Mouse (Mus musculus) liver, embryonic 11.5 days (tissue): ENCODE measurements around the gene Shtn1. TPM values are rescaled to one million over a fixed set of nuclear protein-coding genes. Genes with fewer than 3 reads are reported as not detected.

ENCODE experiments used
- ATAC-seq: fragments of 200-750 bp; cut with Nextera tagmentation; replicated peaks from 2 replicates; pipeline ENCODE4 v1.8.0; 2017; ENCODE audit warnings: moderate number of reproducible peaks, mild to moderate bottlenecking, moderate TSS enrichment, moderate library complexity; ENCODE audit not compliant: low FRiP score
- DNase-seq: peaks from one replicate; pipeline ENCODE4 v3.0.0-alpha.2; 2017; ENCODE audit warnings: low spot score
- H3K27ac ChIP-seq: fragments of 300-500 bp; sonication (generic); 2 replicates; pipeline ENCODE4 v1.5.1; 2014; ENCODE audit warnings: mild to moderate bottlenecking, low read depth, low read length, control low read depth
- H3K27me3 ChIP-seq: fragments of 300-500 bp; sonication (generic); replicated peaks from 2 replicates; pipeline ENCODE4 v1.6.1; 2014; ENCODE audit warnings: low read length, mixed read lengths; ENCODE audit not compliant: control insufficient read depth, insufficient read depth
- H3K36me3 ChIP-seq: fragments of 300-500 bp; sonication (generic); 2 replicates; pipeline ENCODE4 v1.6.1; 2014; ENCODE audit warnings: mild to moderate bottlenecking, low read length, moderate library complexity, mixed read lengths; ENCODE audit not compliant: control insufficient read depth, insufficient read depth
- H3K4me1 ChIP-seq: fragments of 300-500 bp; sonication (generic); replicated peaks from 2 replicates; pipeline ENCODE4 v1.6.1; 2014; ENCODE audit warnings: low read length, mixed read lengths; ENCODE audit not compliant: control insufficient read depth, insufficient read depth
- H3K4me2 ChIP-seq: fragments of 300-500 bp; sonication (generic); 2 replicates; pipeline ENCODE4 v1.6.1; 2014; ENCODE audit warnings: mild to moderate bottlenecking, control low read depth, moderate library complexity
- H3K4me3 ChIP-seq: fragments of 300-500 bp; sonication (generic); 2 replicates; pipeline ENCODE4 v1.5.1; 2014; ENCODE audit warnings: low read depth, low read length, control low read depth
- H3K9ac ChIP-seq: fragments of 300-500 bp; sonication (generic); 2 replicates; pipeline ENCODE4 v1.6.1; 2014; ENCODE audit warnings: low read depth, low read length, control low read depth
- H3K9me3 ChIP-seq: fragments of 300-500 bp; sonication (generic); 2 replicates; pipeline ENCODE4 v1.6.1; 2016; ENCODE audit warnings: low read length, inconsistent platforms, mixed read lengths; ENCODE audit not compliant: control insufficient read depth
- WGBS: fragments of 180-500 bp; shearing (Covaris S2); extraction: QIAGEN DNeasy Blood & Tissue Kit; methylation state at CpG from one replicate; pipeline ENCODE4 v1.1.7; 2014; 5-methylcytosine and 5-hydroxymethylcytosine counted together
- polyA plus RNA-seq: library from polyadenylated mRNA; unstranded; fragments of >200 nt; fragmentation: Nextera tagmentation; extraction: Ambion mirVana; gene quantifications from 2 replicates; pipeline ENCODE4 v1.2.1, GENCODE M21; 2014

The Shtn1 gene
- polyA plus RNA-seq, 1 experiment from 2014 or later, result 1.0 TPM

DNA sequence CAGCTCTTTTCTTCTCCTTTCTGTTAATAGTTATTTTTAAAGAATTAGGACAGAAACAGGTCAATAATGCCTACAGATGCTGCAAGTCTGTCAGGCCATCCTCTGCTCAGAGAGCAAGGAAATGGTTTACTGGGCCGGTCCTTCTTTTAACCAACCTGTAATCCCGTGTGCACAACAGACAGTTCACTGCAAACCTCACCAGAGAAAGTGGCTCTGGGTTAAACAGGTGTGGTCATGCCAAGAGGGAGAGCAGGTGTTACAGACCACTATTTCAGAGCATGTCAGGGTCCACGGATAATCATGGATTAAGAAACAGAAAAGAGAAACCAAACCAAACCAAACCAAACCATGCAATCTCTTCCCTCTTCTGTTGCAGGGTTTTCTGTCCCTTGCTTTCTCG lies 17.8 kb downstream of the Shtn1 start:
- Histone ChIP-seq H3K4me3 (no peak overlapping the region), H3K36me3 (no peaks in the 10 kb centered on the region), H3K4me1 (no peaks in the 10 kb centered on the region), H3K4me2 (no peak overlapping the region), H3K9me3 (no peaks in the 10 kb centered on the region), H3K9ac (no peak overlapping the region), H3K27ac (no peak overlapping the region), H3K27me3 (no peaks in the 10 kb centered on the region)
- WGBS, result 80% methylated on average over 4 of the region's 4 CpGs
- ATAC-seq (no peak), DNase-seq (no peak)

DNA sequence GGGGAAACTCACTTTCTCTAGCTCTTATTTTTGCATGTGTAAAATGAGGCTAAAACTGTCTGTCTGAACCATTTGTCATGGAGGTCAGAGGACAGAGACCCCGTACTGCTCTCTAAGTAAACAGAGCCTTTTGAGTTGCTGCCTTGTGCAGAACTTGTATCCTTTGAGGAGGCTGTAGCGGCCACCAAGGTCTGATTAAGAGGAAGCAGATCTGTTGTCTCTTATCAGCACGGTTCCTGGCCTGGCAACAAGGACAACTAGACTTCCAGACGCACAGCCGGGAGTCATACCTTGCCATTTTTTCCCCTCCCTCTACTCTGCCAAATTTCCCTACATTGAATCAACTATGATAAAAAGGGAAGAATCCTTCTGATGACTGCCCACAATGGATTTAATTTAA lies 18.5 kb downstream of the Shtn1 start:
- Histone ChIP-seq H3K4me1 (no peaks in the 10 kb centered on the region), H3K4me2 (no peak overlapping the region), H3K36me3 (no peaks in the 10 kb centered on the region), H3K27ac (no peak overlapping the region), H3K4me3 (no peak overlapping the region), H3K9me3 (no peaks in the 10 kb centered on the region), H3K9ac (no peak overlapping the region), H3K27me3 (no peaks in the 10 kb centered on the region)
- ATAC-seq (no peak), DNase-seq (no peak)
- 22% methylated on average over 5 of the region's 5 CpGs for WGBS

GRCm38 (mm10) chr19:59054632-59054951 lies 21.3 kb downstream of the Shtn1 start:
- H3K9ac ChIP-seq, result no peak overlapping the region
- no peak overlapping the region for H3K27ac ChIP-seq
- no peak overlapping the region for H3K4me3 ChIP-seq
- no peaks in the 10 kb centered on the region for H3K27me3 ChIP-seq
- 84% methylated on average over 6 of the region's 6 CpGs for WGBS
- no peak for ATAC-seq
- H3K4me1 ChIP-seq, result no peaks in the 10 kb centered on the region
- H3K4me2 ChIP-seq, result no peak overlapping the region
- no peaks in the 10 kb centered on the region for H3K36me3 ChIP-seq
- no peak for DNase-seq
- no peaks in the 10 kb centered on the region for H3K9me3 ChIP-seq

DNA sequence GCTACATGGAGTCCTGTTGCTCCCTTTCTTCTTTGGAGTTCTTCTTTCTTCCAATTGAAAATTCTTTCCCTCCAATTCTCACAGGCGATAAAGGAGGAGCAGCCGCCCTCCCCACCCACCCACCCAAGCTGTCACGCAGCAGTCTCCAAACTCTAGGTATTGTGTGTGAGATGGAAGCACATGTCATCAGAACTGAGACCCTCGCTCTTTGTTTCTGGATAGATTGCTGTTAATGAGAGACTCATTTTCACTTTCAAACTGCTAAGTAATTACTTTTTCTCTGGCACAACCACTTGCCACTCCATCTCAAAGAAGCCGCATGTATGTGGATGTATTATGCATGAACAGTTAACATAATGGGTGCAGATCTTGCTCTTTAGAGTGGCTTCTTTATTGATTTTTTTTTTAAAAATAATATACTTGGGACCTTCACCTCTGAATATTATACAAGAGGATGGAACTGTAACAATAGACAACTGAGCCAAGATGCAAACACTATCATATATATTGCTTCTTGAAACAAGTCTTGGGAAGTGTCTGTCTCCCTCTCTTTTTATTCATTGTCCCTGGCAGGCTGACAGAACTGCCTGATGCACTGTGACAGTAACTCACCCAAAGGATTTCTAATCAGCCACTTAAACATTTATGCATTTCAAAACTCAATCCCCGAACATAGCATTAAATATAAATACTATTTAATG lies 21.8 kb downstream of the Shtn1 start:
- Histone ChIP-seq H3K27me3 (no peaks in the 10 kb centered on the region), H3K36me3 (no peaks in the 10 kb centered on the region), H3K4me2 (no peak overlapping the region), H3K4me1 (no peaks in the 10 kb centered on the region), H3K4me3 (no peak overlapping the region), H3K9ac (no peak overlapping the region), H3K27ac (no peak overlapping the region), H3K9me3 (no peaks in the 10 kb centered on the region)
- no peak for ATAC-seq
- 74% methylated on average over 6 of the region's 6 CpGs for WGBS
- no peak for DNase-seq

DNA sequence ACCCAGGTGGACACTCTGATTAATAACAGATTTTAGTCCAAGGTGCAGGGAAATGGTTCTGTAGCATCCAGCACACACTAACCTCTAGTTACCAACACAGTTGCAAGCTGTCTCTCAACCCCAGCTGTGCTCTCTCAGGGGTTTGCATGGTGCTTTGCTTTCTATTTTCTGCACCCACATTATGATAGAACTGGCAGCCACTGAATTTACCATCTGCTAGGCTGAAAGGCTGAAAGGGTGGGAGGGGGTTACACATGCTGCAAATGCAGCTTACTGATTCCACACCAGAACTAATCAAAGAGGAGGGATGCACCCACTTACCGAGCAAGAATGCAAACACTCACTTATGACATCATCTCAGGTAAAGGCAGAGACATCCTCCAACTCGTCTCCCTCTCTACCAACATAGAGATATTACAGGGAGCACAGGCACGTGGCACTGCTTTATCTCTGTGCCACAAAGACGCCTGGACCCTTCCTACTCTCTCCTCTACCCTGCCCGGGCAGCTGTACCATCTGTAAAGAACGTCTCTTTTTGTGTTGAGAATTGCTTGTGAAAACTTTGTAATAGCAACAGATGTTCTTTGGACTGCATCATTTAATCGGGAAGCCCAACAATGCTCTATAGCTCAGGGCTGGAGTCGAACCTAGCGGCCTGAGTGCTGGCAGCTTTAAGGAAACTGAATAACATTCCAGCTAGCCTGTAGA lies 23.0 kb downstream of the Shtn1 start:
- H3K27me3 ChIP-seq, result no peaks in the 10 kb centered on the region
- no peak overlapping the region for H3K9ac ChIP-seq
- WGBS, result 70% methylated on average over 9 of the region's 9 CpGs
- H3K4me2 ChIP-seq, result no peak overlapping the region
- H3K9me3 ChIP-seq, result no peaks in the 10 kb centered on the region
- H3K4me3 ChIP-seq, result no peak overlapping the region
- ATAC-seq, result no peak
- no peak for DNase-seq
- no peaks in the 10 kb centered on the region for H3K36me3 ChIP-seq
- H3K4me1 ChIP-seq, result no peaks in the 10 kb centered on the region
- no peak overlapping the region for H3K27ac ChIP-seq

DNA sequence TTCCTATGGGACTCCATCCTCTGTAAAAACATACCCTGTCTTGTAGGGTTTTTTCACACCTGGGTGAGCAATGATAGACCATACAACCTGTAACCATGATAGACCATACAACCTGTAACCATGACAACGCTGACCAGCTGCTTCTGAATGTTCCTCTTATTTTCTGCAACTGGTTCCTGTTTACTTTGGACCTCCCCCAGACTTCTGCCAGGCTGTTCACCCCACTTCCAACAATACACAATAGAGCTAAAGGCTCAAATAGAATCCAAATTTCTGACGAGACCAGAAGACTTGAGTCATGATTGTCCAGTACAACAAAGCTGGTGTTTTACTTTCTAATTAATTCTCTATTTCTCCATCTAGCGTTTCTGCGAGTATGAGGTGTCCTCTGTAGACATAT lies 23.8 kb downstream of the Shtn1 start:
- no peak for DNase-seq
- Histone ChIP-seq H3K36me3 (no peaks in the 10 kb centered on the region), H3K4me3 (no peak overlapping the region), H3K9me3 (no peaks in the 10 kb centered on the region), H3K9ac (no peak overlapping the region), H3K27me3 (no peaks in the 10 kb centered on the region), H3K4me1 (no peaks in the 10 kb centered on the region), H3K27ac (no peak overlapping the region), H3K4me2 (no peak overlapping the region)
- 80% methylated on average over 4 of the region's 4 CpGs for WGBS
- ATAC-seq, result no peak

- no peaks in the 10 kb centered on the region for H3K9me3 ChIP-seq
- H3K27ac ChIP-seq, result no peak overlapping the region
- 86% methylated on average over 9 of the region's 9 CpGs for WGBS
- no peak overlapping the region for H3K4me3 ChIP-seq
- H3K4me2 ChIP-seq, result no peak overlapping the region
- ATAC-seq (no peak), DNase-seq (no peak)
- no peak overlapping the region for H3K9ac ChIP-seq
- H3K36me3 ChIP-seq, result no peaks in the 10 kb centered on the region
- no peaks in the 10 kb centered on the region for H3K4me1 ChIP-seq
- no peaks in the 10 kb centered on the region for H3K27me3 ChIP-seq
Observed at GRCm38 (mm10) chr19:59051622-59052021, 24.3 kb downstream of the Shtn1 start.

DNA sequence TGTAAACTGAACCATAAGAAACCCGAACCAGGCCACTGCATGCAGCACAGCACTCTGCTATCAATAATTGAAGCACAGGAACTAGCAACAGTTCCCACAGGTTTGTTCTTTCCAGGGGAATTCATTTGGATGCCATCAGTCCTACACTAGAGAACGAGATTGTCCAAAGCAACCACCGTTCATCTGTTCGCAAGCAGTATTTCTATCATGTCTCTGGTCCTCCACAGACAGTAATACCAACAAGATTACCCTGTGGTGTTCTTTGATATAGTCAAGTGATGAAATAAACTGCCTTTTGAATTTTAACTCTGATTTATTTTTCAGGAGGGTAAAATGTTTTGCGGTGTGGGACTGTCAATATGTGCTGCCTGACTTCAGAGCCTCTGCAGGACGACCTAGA lies 27.0 kb downstream of the Shtn1 start:
- Histone ChIP-seq H3K27me3 (no peaks in the 10 kb centered on the region), H3K4me3 (no peak overlapping the region), H3K9me3 (no peaks in the 10 kb centered on the region), H3K4me2 (no peak overlapping the region), H3K4me1 (no peaks in the 10 kb centered on the region), H3K36me3 (no peaks in the 10 kb centered on the region), H3K9ac (no peak overlapping the region), H3K27ac (no peak overlapping the region)
- no peak for ATAC-seq
- WGBS, result 84% methylated on average over 6 of the region's 6 CpGs
- no peak for DNase-seq

- no peaks in the 10 kb centered on the region for H3K36me3 ChIP-seq
- no peaks in the 10 kb centered on the region for H3K27me3 ChIP-seq
- H3K4me2 ChIP-seq, result no peak overlapping the region
- WGBS, result 78% methylated on average over 5 of the region's 5 CpGs
- no peak overlapping the region for H3K9ac ChIP-seq
- H3K9me3 ChIP-seq, result no peaks in the 10 kb centered on the region
- no peak overlapping the region for H3K27ac ChIP-seq
- no peaks in the 10 kb centered on the region for H3K4me1 ChIP-seq
- DNase-seq (no peak), ATAC-seq (no peak)
- no peak overlapping the region for H3K4me3 ChIP-seq
Observed at GRCm38 (mm10) chr19:59047511-59047910, 28.4 kb downstream of the Shtn1 start.
